Mouse (Mus musculus) embryo, embryonic 10.5 days (tissue): ENCODE measurements at regions not wholly inside any gene's neighbourhood (a gene's known extent, or its start where the extent isn't known, plus 50 kb on each side); places are given as distances from the start of the nearest gene placed in this dataset.

Source experiments
- DNase-seq: peaks from one replicate; pipeline ENCODE4 v3.0.0-alpha.2; 2015; ENCODE audit warnings: low spot score

DNA sequence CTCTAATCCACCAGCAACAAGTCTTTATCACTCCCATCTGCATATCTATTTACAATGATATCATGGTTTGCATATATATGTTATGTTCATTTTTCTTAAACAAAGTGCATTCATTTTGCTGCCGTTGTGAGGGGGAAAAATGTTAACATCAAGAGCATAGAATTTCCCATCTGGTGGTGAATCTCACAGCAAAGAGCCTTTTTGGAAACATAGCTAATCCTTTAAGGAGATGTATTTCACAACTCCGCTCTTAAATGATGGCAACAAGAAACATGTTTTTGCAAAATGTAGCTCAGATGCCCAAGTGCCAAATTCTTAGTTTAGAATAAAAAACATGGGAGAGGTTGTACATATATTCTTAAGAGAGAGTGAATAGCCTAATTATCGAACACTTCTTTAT, 99.3 kb upstream of the Col1a2 start:
- DNase-seq, result no peak

DNA sequence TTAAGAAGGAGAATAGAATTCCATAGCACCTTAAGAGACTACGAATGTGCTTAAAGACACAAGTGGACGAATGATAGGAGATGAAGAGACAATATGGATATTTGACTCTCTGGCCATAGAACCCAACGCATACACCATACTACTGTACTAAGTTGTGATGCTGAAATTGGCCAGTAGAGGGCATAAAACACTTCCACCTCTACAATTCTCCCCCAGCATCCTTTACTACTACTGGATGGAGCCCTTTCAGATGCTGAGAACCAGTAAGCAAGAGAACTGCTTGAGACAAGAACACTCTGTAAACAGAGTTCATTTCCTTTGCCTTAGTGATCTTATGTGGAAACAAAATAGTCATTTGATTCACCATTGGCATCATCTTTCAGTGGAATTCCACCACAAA, 96.9 kb upstream of the Col1a2 start:
- DNase-seq, result peak; percentile 77

DNA sequence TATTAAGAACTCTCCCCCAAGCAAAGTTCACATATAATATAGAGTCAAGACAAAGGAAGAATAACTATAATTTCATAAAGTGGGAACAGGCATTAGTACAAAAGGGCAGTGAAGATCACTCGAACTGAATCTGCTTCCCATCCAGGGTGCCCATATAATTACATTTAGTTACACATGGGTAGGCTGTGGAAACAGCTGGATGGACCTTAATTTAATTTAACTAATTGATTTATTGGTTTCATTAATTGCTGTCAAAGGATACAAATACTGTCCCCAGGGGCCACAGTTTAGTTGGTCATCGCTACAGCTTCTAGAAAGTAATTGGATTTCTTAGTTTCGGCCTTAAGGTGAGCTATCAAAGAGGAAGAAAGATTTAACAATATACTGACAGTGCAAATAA, 91.4 kb upstream of the Col1a2 start:
- no peak for DNase-seq

DNA sequence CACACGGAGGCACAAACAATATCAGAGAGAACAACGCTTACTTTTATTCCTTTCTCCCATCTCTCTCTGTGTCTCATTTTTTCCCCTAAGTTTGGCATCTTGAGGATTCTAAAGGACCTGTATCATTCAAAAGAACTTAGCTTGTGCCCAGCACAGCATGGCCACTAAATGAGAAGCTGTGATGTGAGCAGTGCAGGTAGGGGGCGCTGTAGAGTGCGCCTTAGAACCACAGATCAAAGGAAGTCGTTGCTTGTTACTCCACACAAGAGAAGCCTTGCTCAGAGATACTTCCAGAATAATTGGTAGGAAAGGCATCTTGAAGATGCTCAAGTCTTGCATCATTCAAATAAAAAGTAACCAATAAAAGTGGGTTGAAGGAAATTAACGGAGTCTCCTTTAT, 90.4 kb upstream of the Col1a2 start:
- peak; percentile 75 for DNase-seq

DNA sequence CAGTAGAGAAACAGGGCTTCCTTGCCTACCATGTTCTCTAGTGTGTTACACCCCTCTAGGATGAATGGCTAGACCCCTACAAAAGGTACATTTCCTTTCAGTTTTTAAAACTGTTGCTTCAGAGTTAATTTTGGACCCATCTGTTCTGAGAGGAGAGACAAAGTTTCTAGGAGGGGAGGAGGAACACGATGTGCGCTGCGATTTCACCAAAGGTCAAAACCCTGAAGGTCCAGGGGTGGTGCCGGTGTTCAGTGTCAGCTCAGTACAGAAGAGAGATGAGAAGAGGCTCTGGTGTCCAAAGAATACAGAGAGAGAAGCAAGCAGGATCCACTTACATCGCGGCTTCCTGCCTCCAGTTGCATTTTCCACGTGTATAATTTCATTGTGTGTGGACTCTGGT, 89.4 kb upstream of the Col1a2 start:
- DNase-seq, result no peak

DNA sequence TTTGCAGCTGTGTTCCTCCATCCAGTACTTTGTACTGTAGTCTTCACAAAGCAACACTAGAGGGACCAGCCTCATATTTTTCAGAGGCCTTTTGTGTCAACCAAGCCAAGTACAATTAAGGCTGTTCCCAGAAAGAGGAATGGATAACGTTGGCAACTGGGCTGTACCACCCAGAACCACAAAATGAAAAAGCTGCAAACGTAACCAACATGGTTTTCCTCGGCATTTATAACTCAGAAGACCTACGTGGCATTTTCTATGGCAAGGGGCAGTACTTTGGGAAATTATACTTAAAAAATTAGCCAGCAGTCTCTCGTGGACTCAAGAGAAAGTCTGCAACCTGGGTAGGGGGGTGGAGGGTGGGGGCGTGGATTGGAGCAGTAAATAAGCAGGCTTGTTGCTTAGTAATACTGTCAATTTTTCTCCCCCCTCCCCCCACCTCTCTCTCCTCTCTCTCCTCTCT, 87.3 kb upstream of the Col1a2 start:
- DNase-seq, result peak; percentile 73

DNA sequence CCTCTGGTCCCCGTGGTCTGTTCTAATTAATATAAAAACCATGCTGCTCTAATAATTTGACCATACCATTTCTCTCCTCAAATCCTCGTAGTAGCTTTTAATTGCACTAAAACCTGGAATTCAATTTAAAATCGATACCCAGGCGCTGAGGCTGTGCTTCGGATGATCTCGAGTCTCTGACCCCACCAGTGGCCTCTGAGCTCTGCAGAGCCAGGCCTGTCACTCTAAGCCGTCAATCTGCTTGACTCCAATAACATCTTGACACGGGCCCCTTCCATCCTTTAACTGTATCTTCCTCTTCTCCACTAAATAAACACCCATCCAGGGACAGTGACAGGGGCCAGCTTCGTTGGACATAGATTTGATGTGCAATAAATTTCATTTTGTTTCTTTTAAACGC, 86.2 kb upstream of the Col1a2 start:
- DNase-seq, result no peak

DNA sequence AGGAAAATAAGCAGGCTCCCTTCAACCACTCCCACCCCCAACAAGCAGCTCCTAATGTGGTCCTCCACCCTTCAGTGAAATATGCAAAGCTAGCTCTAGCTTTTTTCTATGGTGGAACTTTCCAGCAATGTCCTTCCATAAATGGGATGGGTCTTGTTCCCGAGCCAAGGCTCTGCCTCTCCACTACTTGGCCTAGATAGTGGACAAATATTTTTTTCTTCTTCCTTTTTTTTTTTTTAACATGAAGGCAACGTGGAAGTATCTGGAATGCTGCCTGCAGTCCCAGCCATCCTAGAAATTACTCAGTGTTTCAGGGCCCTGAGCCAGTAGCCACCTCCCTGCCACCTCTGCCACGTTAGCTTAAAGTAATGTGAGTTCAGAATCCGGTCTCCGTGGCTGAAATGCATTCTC, 85.7 kb upstream of the Col1a2 start:
- DNase-seq, result no peak

DNA sequence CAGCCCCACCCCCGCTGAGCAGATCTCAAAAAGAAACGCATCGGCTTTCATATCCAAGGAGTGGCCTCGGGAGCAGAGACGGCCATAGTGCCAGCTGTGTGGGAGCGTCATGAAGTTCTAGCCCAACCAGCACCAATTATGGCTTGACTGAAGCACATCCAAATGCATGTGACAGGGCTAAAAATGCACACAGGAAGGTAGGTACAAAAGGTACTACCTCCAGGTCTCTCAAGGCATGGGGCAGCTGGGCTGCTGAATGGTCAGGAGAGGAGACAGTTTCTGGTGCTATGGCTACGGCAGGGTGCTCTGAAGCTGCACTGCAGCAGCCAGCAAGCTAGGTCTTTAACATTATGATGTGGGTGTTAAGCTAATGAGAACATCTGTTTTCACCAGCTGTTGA, 83.1 kb upstream of the Col1a2 start:
- no peak for DNase-seq

DNA sequence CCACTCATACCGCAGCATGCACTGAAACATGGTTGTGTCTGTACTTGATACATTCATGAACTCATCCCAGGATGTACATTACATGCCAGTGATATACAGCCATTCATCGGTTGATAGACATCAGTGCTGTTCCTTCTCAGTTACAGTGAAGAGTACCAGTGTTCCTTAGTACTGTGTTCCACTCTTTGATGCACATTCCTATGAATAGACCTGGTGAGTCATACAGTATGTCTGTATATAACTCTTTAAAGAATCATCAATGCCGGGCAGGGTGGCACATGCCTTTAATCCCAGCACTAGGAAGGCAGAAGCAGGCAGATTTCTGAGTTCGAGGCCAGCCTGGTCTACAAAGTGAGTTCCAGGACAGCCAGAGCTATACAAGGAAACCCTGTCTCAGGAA, 77.5 kb upstream of the Col1a2 start:
- no peak for DNase-seq

DNA sequence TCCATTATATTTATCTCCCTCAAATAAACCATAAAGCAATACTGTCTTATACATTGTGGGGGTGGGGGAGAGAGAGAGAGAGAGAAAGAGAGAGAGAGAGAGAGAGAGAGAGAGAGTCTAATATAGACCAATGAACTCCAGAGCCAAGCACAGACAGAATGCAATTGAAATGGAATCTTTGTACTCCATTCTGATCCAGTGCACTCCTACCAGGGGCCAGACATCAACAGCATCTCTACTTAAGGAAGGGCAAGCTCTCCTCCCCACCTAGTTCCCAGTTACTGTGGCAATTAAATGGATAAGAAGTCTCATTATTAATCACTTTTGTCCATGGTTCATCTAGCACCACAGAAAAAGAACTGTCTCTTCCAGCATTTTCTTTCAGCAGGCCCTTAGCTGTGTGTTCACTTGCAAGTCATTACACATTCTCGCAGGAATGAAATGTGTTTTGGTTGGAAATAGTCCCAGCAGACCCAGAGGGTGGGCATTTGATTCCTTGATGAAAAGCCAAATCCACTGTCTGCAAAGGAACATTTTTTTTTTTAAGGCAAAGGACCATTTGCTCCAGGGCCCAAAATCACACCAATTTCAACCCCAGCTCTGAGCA, 73.8 kb upstream of the Col1a2 start:
- DNase-seq, result no peak

DNA sequence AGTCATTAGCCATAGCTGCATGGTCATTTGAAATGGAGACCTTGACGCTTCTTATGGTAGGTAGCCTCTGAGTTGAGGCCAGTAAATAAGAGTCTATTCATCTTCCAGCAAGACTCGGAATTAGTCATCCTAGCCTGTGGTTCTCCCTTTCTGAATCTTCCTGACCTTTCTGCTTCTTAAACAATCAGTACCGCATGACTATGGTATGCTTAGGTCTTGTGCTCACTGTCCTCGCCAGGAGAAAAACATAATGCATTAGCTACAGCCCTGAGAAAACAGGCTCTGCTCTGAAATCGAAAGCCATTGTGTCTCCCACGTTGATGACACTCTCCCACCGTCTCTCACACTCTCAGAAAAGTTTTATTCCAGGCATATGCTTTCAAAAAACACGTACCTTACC, 72.4 kb upstream of the Col1a2 start:
- DNase-seq, result no peak

DNA sequence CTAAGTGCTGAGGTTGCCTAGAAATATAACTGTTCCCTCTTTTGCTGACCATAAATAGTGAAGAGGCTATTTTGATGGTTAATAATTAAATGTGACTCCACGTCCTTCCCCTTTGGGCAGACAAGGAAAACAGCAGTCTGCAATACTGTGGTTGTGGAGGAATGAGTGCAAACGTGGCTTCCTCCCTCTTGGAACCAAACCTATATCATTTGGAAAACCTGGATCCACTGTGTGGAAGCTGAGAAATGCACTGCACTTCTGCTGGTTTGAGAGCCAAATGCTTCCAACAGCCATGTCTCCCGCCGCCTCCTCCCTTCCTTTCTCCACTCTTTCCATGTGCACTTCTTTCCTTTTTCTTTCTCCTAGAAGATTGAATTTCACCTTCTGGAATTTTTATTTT, 68.2 kb upstream of the Col1a2 start:
- no peak for DNase-seq

DNA sequence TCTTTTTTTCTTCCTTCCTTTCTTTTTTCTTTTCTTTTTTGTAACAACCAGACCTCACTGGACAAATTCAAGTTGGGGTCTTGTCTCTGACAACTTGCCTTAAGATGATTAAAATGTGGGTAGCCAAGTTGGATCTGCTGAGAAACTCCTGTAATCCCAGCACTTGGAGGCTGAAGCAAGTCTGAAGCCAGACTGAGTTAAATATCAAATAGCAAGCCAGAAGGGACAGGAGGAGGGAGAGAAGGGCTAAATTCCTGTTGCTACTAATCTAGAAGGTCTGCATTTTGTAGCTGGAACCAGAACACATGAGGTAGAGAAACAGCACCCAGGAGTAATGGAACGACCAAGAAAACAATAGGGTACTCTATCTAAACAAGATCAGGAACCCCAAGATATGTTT, 67.7 kb upstream of the Col1a2 start:
- DNase-seq, result no peak

DNA sequence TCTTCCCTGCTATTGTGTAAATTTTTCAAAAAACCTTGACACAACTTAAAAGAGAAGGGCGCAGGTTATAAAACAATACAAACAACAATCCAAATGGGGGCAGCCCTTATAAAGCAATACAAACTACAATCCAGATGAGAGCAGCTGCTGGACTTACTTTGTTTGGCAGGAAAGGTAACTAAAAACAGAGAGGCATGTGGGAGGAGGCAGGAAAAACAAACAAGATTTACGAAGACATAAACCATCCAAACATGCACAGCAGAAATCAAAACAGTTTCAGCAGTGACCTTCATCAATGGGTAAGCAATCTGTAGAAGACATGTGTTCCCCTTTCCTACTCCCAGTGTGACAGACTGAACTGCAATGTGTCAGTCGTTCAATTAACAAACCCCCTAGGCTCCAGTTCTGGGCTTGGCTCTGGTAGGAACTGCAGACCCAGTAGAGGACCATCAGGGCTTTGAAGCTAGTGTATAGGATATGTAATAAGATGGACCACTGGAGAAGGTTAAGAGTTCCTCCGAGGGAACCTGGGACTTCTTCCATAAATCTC, 62.9 kb upstream of the Col1a2 start:
- DNase-seq, result no peak

DNA sequence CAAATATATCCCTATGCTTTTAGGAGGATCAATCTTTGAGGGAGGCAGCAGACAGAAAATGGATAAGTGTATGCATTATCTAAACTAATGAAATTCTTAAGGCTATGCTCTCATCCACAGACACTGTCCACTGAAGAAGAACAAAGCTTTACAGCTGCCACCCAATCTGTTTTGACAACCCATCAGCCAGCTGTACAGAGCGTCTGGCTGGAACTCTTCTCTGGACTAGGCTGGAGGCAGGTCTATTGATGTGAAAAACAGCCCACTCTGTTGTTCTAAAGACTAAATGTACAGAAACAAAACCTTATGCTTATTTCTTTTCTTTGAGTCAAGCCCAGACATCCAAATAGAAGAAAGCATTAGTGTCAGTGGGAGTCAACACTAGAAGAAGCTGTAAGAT, 58.7 kb upstream of the Col1a2 start:
- DNase-seq, result no peak

DNA sequence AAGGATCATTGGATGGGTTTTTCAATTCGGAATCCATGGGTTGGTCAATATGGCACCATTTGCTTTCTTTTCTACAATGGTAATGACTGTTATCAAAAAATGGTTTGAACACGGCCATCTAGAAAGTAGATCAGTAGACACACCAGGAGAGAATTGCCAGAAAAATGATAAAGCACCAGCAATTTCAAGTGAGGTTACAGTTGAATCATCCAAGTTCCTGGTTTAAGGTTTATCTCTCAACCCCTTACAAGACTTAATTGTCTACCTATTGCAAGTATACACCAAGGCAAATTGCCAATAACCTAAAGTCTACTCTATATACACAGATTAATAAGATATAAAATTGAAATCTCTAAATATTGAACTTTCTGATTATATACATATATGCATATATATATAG, 53.4 kb upstream of the Col1a2 start:
- no peak for DNase-seq
